Mouse (Mus musculus) testis, adult 2 months (tissue): ENCODE measurements at regions not wholly inside any gene's neighbourhood (a gene's known extent, or its start where the extent isn't known, plus 50 kb on each side); places are given as distances from the start of the nearest gene placed in this dataset.

Experiments used
- CTCF ChIP-seq: fragments of 200-500 bp; IDR thresholded peaks from 2 replicates; pipeline ENCODE4 v1.5.1; 2012; ENCODE audit warnings: low read depth, mild to moderate bottlenecking, inconsistent platforms, low read length, moderate library complexity; ENCODE audit not compliant: control insufficient read depth, insufficient read depth, insufficient replicate concordance
- POLR2A ChIP-seq: fragments of 200-500 bp; IDR thresholded peaks from 2 replicates; pipeline ENCODE4 v1.6.1; 2012; ENCODE audit warnings: low read depth, mild to moderate bottlenecking, inconsistent platforms, low read length, moderate library complexity; ENCODE audit not compliant: control insufficient read depth

DNA sequence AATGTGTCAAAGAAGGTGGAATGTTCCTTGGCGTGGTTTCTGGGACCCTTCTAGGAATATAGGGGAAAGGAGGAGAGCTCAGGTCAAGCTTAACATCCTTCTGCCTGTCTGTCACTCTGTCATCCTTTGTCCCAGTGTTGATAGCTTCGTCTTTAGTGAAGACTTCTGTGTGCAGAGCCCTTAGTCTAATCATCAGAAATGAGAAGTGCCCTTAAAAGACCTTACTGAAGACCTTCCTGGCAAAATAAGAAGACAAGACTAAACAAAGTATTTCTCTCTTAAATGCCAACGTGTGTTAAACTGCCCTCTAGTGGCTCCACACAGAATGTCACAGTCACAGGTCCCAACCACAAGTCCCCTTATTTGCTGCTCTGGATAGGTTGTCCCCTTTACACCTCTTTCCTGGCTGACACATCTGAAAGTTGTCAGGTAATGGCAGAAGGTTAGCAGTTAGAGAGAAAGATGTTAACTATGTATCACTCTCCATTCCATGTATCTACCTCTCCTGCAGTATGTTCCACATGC lies 1914.8 kb upstream of the Lrrc6 start:
- TF ChIP-seq POLR2A (no peak), CTCF (no peak)
